Mouse (Mus musculus) midbrain, embryonic 14.5 days (tissue): ENCODE measurements around the gene Dchs1. TPM values are rescaled to one million over a fixed set of nuclear protein-coding genes. Genes with fewer than 3 reads are reported as not detected.

Experiments used
- ATAC-seq: fragments of 200-750 bp; cut with Nextera tagmentation; 2 replicates; pipeline ENCODE4 v1.8.0; 2017; ENCODE audit warnings: moderate number of reproducible peaks, moderate library complexity; ENCODE audit not compliant: low FRiP score, low TSS enrichment
- DNase-seq: peaks from one replicate; pipeline ENCODE4 v3.0.0-alpha.2; 2015
- H3K27ac ChIP-seq: fragments of 300-500 bp; sonication (generic); replicated peaks from 2 replicates; pipeline ENCODE4 v1.5.1; 2014; ENCODE audit warnings: mild to moderate bottlenecking, low read depth, low read length, moderate library complexity
- H3K27me3 ChIP-seq: fragments of 300-500 bp; sonication (generic); 2 replicates; pipeline ENCODE4 v1.6.1; 2014; ENCODE audit warnings: low read length, control low read depth, mixed read lengths; ENCODE audit not compliant: control insufficient read depth, insufficient read depth
- H3K36me3 ChIP-seq: fragments of 300-500 bp; sonication (generic); 2 replicates; pipeline ENCODE4 v1.6.1; 2014; ENCODE audit warnings: low read length, control low read depth; ENCODE audit not compliant: control insufficient read depth, insufficient read depth
- H3K4me1 ChIP-seq: fragments of 300-500 bp; sonication (generic); 2 replicates; pipeline ENCODE4 v1.6.1; 2014; ENCODE audit warnings: mild to moderate bottlenecking, antibody characterized with exemption, low read length, control low read depth; ENCODE audit not compliant: control insufficient read depth, insufficient read depth
- H3K4me2 ChIP-seq: fragments of 300-500 bp; sonication (generic); 2 replicates; pipeline ENCODE4 v1.6.1; 2014; ENCODE audit warnings: mild to moderate bottlenecking, low read length, moderate library complexity
- H3K4me3 ChIP-seq: fragments of 300-500 bp; sonication (generic); replicated peaks from 2 replicates; pipeline ENCODE4 v1.5.1; 2014; ENCODE audit warnings: low read depth, low read length
- H3K9ac ChIP-seq: fragments of 300-500 bp; sonication (generic); replicated peaks from 2 replicates; pipeline ENCODE4 v1.6.1; 2014; ENCODE audit warnings: mild to moderate bottlenecking, low read length, moderate library complexity
- H3K9me3 ChIP-seq: fragments of 300-500 bp; sonication (generic); 2 replicates; pipeline ENCODE4 v1.6.1; 2016; ENCODE audit warnings: low read length, control low read depth, mixed read lengths; ENCODE audit not compliant: control insufficient read depth
- WGBS: fragments of 180-500 bp; shearing (Covaris S2); extraction: QIAGEN DNeasy Blood & Tissue Kit; methylation state at CpG from one replicate; pipeline ENCODE4 v1.1.7; 2014; 5-methylcytosine and 5-hydroxymethylcytosine counted together
- polyA plus RNA-seq: library from polyadenylated mRNA; unstranded; fragments of >200 nt; fragmentation: Nextera tagmentation; extraction: Ambion mirVana; gene quantifications from 2 replicates; pipeline ENCODE4 v1.2.1, GENCODE M21; 2014

Dchs1 gene
- polyA plus RNA-seq, 1 experiment from 2014 or later = 26.1 TPM

DNA sequence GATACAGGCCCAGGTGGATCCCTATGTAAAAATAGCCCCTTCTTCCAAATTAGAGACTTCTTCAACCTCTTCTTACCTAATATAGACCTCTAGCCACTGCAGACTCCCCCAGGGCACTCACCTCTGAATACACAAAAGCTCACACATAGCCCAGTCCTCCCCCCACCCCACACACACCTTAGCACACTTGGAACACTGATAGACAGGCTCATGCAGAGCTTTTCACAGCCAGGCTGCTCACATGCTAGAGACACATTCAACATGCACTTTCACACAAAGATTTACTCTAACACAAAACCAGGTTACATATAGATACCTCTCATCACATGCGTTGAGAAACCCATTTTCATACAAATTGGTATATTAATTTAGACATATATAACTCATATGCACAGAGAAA is 10.1 kb downstream of the Dchs1 start:
- H3K9ac ChIP-seq = no peak overlapping the region
- WGBS = 96% methylated on average over 1 of the region's 1 CpGs
- H3K4me1 ChIP-seq = peaks cover 26% of the 10 kb centered on the region
- ATAC-seq (no peak), DNase-seq (no peak)
- H3K36me3 ChIP-seq = peaks cover 74% of the 10 kb centered on the region
- no peaks in the 10 kb centered on the region for H3K9me3 ChIP-seq
- no peaks in the 10 kb centered on the region for H3K27me3 ChIP-seq
- no peak overlapping the region; the same call in 1 of the 2 replicates for H3K4me2 ChIP-seq
- no peak overlapping the region for H3K4me3 ChIP-seq
- no peak overlapping the region for H3K27ac ChIP-seq

DNA sequence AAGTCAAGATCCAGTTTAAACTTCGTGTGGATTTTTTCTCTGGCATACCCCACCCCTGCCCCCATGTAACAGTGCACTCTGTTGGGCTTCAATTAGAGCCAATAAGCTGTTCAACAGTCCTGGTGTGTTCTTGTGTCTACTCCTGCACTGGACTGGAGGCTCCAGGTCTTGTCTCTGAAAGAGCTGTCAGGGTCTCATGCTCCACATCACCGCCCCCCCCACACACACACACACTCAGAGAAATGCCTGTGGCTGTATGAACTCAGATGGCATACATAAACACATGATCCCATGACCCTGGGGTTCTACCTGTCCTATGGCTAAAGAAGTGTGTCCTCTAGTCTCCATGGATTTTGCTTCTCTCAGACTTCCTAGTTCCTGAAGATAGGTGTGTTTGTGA is 11.4 kb downstream of the Dchs1 start:
- H3K36me3 ChIP-seq = peaks cover 74% of the 10 kb centered on the region
- ATAC-seq (no peak), DNase-seq (no peak)
- no peak overlapping the region for H3K27ac ChIP-seq
- H3K27me3 ChIP-seq = no peaks in the 10 kb centered on the region
- WGBS = 95% methylated on average over 2 of the region's 2 CpGs
- no peaks in the 10 kb centered on the region for H3K9me3 ChIP-seq
- H3K4me2 ChIP-seq = no peak overlapping the region
- no peak overlapping the region for H3K4me3 ChIP-seq
- no peak overlapping the region for H3K9ac ChIP-seq
- peaks cover 26% of the 10 kb centered on the region for H3K4me1 ChIP-seq

DNA sequence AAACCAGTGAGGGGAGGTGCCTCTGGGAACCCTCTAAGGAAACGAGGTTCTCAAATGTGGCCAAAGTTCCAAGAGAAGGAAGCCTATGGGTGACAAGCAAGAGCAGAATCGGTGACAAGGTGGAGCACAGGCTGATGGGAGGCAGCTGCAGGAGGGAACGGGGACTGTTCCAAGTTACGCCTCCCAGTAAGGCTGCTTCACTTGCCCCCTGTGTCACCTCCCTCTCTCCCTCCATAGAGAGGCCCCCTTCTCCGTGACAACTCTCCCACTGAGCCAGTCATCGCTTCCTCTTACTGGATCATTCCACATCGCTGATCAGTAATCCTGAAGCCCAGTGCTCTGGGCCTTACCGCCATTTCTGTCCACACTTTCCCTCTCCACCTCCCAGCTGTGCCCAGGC is 12.8 kb downstream of the Dchs1 start:
- 36% methylated on average over 8 of the region's 8 CpGs for WGBS
- Histone ChIP-seq H3K27me3 (no peaks in the 10 kb centered on the region), H3K4me2 (no peak overlapping the region), H3K27ac (no peak overlapping the region), H3K9me3 (no peaks in the 10 kb centered on the region), H3K9ac (no peak overlapping the region; the same call in 1 of the 2 replicates), H3K4me3 (no peak overlapping the region), H3K36me3 (peaks cover 74% of the 10 kb centered on the region), H3K4me1 (peaks cover 26% of the 10 kb centered on the region)
- DNase-seq = no peak
- ATAC-seq = no peak

DNA sequence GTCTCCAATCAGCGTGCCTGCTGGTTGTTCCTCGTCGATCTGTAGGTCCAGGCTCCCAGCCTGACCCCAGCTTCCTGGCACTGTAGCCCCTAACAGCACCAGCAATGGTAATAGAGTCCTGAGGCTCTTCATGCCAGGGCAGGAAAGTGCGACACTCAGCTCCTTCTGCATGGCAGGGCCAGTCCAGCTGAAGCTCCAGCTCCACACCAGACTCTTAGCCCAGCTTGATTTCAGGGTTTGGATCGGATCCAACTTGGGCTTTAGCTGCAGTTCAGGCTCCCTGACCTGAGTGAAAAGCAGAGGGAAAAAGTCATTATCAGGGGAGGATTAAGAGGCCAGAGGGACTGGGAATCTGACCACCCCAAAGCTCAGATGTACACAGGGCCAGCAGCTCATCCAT is 14.4 kb downstream of the Dchs1 start:
- no peak for ATAC-seq

GRCm38 (mm10) chr7:105772331-105772730 is 15.1 kb downstream of the Dchs1 start:
- peaks cover 74% of the 10 kb centered on the region for H3K36me3 ChIP-seq
- H3K4me3 ChIP-seq = no peak overlapping the region
- H3K27ac ChIP-seq = no peak overlapping the region
- H3K4me2 ChIP-seq = no peak overlapping the region
- 95% methylated on average over 15 of the region's 15 CpGs for WGBS
- no peaks in the 10 kb centered on the region for H3K9me3 ChIP-seq
- peaks cover 13% of the 10 kb centered on the region for H3K4me1 ChIP-seq
- DNase-seq (no peak), ATAC-seq (no peak)
- no peaks in the 10 kb centered on the region for H3K27me3 ChIP-seq
- no peak overlapping the region for H3K9ac ChIP-seq

More for the DNA sequence above, 14.4 kb downstream of the Dchs1 start:
- Histone ChIP-seq H3K27me3 (no peaks in the 10 kb centered on the region), H3K4me3 (no peak overlapping the region), H3K4me1 (peaks cover 15% of the 10 kb centered on the region), H3K36me3 (peaks cover 71% of the 10 kb centered on the region), H3K9me3 (no peaks in the 10 kb centered on the region), H3K4me2 (no peak overlapping the region), H3K27ac (no peak overlapping the region), H3K9ac (no peak overlapping the region)
- DNase-seq = no peak
- WGBS = 77% methylated on average over 5 of the region's 5 CpGs

DNA sequence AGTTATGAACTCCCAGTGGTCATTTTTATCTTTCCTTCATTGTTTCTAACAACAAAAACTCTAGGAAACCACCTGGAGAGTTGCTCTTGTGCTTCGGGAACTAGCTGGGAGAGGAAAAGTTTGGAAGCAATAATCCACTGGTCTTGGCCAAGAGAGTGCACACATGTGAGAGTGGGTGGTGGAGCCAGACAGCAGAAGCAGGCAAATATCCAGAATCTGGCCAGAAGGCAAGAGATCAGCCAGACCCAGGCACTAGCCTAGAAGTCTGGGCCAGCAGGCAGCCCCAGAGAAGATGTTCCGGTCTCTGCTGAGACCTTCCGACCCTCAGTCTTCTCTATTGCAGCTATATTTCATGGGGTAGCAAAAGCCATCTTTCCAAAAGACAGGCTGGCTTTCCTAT is 17.5 kb downstream of the Dchs1 start:
- peaks cover 78% of the 10 kb centered on the region for H3K36me3 ChIP-seq

DNA sequence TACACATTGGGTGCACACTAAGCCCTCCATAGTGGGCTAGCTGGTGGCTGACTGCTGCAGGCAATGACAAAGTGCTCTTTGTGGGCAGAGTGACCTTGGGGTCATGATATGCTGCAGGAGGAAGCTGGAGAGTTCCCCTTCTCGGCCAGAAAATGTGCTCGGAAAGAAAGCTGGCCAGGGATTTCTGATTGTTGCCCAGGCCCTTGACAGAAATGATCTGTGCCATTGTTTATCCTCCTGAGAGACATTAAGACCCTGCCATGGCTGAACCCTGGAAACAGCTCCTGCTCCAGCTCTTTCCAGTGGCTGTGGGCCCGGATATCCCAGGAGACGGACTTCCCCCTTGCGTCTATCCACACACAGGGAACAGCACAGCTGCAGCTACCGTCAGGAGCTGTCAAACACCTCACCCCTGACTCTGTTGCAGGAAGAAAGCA is 19.7 kb downstream of the Dchs1 start:
- Histone ChIP-seq H3K27me3 (peaks cover 10% of the 10 kb centered on the region; the same call in 1 of the 2 replicates), H3K4me1 (0 out of 2 replicates have a peak, but pooled peaks cover 6% of the 10 kb centered on the region), H3K4me3 (no peak overlapping the region), H3K27ac (0 out of 2 replicates have a peak overlapping the region, but pooled peaks have one; percentile 6), H3K9ac (no peak overlapping the region), H3K4me2 (no peak overlapping the region), H3K9me3 (no peaks in the 10 kb centered on the region), H3K36me3 (peaks cover 92% of the 10 kb centered on the region)
- DNase-seq (peak; percentile 43), ATAC-seq (0 out of 2 replicates have a peak, but pooled peaks have one; percentile 15)
- WGBS = 27% methylated on average over 6 of the region's 6 CpGs

More for the DNA sequence above, 17.5 kb downstream of the Dchs1 start:
- H3K4me1 ChIP-seq = 0 out of 2 replicates have a peak, but pooled peaks cover 9% of the 10 kb centered on the region
- H3K4me3 ChIP-seq = no peak overlapping the region
- no peak overlapping the region for H3K4me2 ChIP-seq
- no peaks in the 10 kb centered on the region for H3K9me3 ChIP-seq
- no peak overlapping the region for H3K9ac ChIP-seq
- no peak for DNase-seq
- 92% methylated on average over 3 of the region's 3 CpGs for WGBS
- no peak overlapping the region for H3K27ac ChIP-seq
- no peaks in the 10 kb centered on the region for H3K27me3 ChIP-seq
- ATAC-seq = no peak

GRCm38 (mm10) chr7:105764331-105764730 is 23.1 kb downstream of the Dchs1 start:
- H3K4me3 ChIP-seq = no peak overlapping the region
- peaks cover 10% of the 10 kb centered on the region; the same call in 1 of the 2 replicates for H3K27me3 ChIP-seq
- peaks cover 88% of the 10 kb centered on the region for H3K36me3 ChIP-seq
- no peak overlapping the region for H3K27ac ChIP-seq
- WGBS = 89% methylated on average over 11 of the region's 11 CpGs
- 0 out of 2 replicates have a peak, but pooled peaks cover 4% of the 10 kb centered on the region for H3K4me1 ChIP-seq
- H3K4me2 ChIP-seq = no peak overlapping the region
- no peak for DNase-seq
- no peak overlapping the region for H3K9ac ChIP-seq
- no peak for ATAC-seq
- no peaks in the 10 kb centered on the region for H3K9me3 ChIP-seq

- H3K4me1 ChIP-seq = no peaks in the 10 kb centered on the region
- H3K4me3 ChIP-seq = no peak overlapping the region
- no peak overlapping the region for H3K9ac ChIP-seq
- WGBS = 25% methylated on average over 55 of the region's 55 CpGs
- no peak overlapping the region for H3K27ac ChIP-seq
- peak; percentile 33 for DNase-seq
- ATAC-seq = no peak
- peaks cover 10% of the 10 kb centered on the region; the same call in 1 of the 2 replicates for H3K27me3 ChIP-seq
- no peak overlapping the region for H3K4me2 ChIP-seq
- H3K9me3 ChIP-seq = no peaks in the 10 kb centered on the region
- H3K36me3 ChIP-seq = peaks cover 95% of the 10 kb centered on the region
These were observed 24.8 kb downstream of the Dchs1 start for GRCm38 (mm10) chr7:105762517-105763270.
